Mouse (Mus musculus) layer of hippocampus, postnatal 14 days (tissue): ENCODE data around the gene Plscr3. TPM values are rescaled to one million over a fixed set of nuclear protein-coding genes. Genes with fewer than 3 reads are reported as not detected.
"Not testable (repeated sequence)": the region's sequence is repeated elsewhere in the genome, so short reads cannot be mapped to it uniquely, and the experiment has no call there.

Experiments
- DNase-seq, 2 experiments: peaks; one replicate each; pipeline ENCODE4 v3.0.0; 2021 to 2022; ENCODE audit warnings: low spot score in 2 of 2, mixed read lengths in 1 of 2
- total RNA-seq, 2 experiments: library from RNA; stranded (reverse); gene quantifications; 2 replicates each; pipeline ENCODE4 v1.2.3; 2021

The Plscr3 gene
- total RNA-seq, 2 experiments from 2014 or later: 22.0 to 23.3 TPM

GRCm38 (mm10) chr11:69863729-69864128 lies 17.6 kb downstream of the Plscr3 start:
- not testable (repeated sequence) for DNase-seq

- DNase-seq: no peak
Observed at GRCm38 (mm10) chr11:69864138-69864860, 18.1 kb downstream of the Plscr3 start.

GRCm38 (mm10) chr11:69865561-69865960 lies 19.4 kb downstream of the Plscr3 start:
- no peak for DNase-seq

- no peak for DNase-seq
Observed at GRCm38 (mm10) chr11:69867335-69867734, 21.2 kb downstream of the Plscr3 start.

- no peak for DNase-seq
Observed at GRCm38 (mm10) chr11:69870289-69871069, 24.3 kb downstream of the Plscr3 start.

- no peak for DNase-seq
Observed at GRCm38 (mm10) chr11:69871822-69872221, 25.6 kb downstream of the Plscr3 start.

GRCm38 (mm10) chr11:69872451-69872850 lies 26.3 kb downstream of the Plscr3 start:
- DNase-seq: no peak

- peak; percentile 51 to 63 for DNase-seq
Observed at GRCm38 (mm10) chr11:69876186-69876585, 30.0 kb downstream of the Plscr3 start.

- DNase-seq: peak; percentile 81 to 86
Observed at GRCm38 (mm10) chr11:69876867-69877266, 30.7 kb downstream of the Plscr3 start.

- DNase-seq: no peak
Observed at GRCm38 (mm10) chr11:69877878-69878277, 31.7 kb downstream of the Plscr3 start, which contains the start of gene Tmem95. Gene Tmem95 (minus strand): TSS chr11:69878018.

- DNase-seq: no peak
Observed at GRCm38 (mm10) chr11:69878399-69878798, 32.2 kb downstream of the Plscr3 start.

- no peak for DNase-seq
Observed at GRCm38 (mm10) chr11:69878952-69879351, 32.8 kb downstream of the Plscr3 start.

GRCm38 (mm10) chr11:69879711-69880110 lies 33.5 kb downstream of the Plscr3 start:
- DNase-seq: no peak

GRCm38 (mm10) chr11:69880506-69880852 lies 34.3 kb downstream of the Plscr3 start:
- DNase-seq: peak; percentile 36 to 47

GRCm38 (mm10) chr11:69880853-69881603 lies 34.9 kb downstream of the Plscr3 start, which contains the start of gene Kctd11:
Gene Kctd11 (minus strand): TSS chr11:69881406.
- DNase-seq: peak; percentile 57 to 72

- no peak for DNase-seq
Observed at GRCm38 (mm10) chr11:69881787-69882670, 35.9 kb downstream of the Plscr3 start.

GRCm38 (mm10) chr11:69883066-69883465 lies 36.9 kb downstream of the Plscr3 start:
- DNase-seq: no peak

- DNase-seq: no peak
Observed at GRCm38 (mm10) chr11:69883527-69884151, 37.5 kb downstream of the Plscr3 start.

- no peak for DNase-seq
Observed at GRCm38 (mm10) chr11:69884240-69884639, 38.1 kb downstream of the Plscr3 start.

- no peak for DNase-seq
Observed at GRCm38 (mm10) chr11:69884663-69885062, 38.5 kb downstream of the Plscr3 start.
